Mouse (Mus musculus): ENCODE data around the gene Polr1d.
A peak's percentile ranks its signal among the peaks of the same experiment; 100 is the strongest.

Polr1d gene

DNA sequence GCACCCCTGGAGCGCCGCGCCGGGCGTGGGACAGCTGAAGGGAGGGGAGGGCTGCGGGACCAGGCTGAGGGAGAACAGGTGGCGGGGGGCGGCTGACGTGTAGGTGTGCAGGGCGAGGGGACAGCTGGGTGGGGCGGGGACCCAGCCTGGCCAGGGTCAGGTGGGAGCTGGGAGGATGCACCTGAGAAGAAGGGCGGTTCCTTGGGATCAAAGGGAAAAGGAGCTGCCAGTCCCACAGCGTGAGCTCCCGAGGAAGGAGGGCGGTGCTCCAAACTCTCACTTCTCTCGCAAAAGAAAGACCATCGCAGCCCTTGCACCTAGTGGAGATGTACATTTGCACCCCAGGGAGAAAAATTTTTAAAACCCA lies at the start of gene Polr1d:
Polr1d (plus strand) TSS at position 252 of the 367 bp plus-strand sequence.
- ATAC-seq (ENCODE audit: low TSS enrichment), result peak; percentile 25

- no peak for ATAC-seq (ENCODE audit: low TSS enrichment)
Observed at GRCm38 (mm10) chr5:147031281-147031680, 45.6 kb upstream of the Polr1d start.

- ATAC-seq (ENCODE audit: low TSS enrichment), result no peak
Observed at GRCm38 (mm10) chr5:147033155-147033554, 43.7 kb upstream of the Polr1d start.

DNA sequence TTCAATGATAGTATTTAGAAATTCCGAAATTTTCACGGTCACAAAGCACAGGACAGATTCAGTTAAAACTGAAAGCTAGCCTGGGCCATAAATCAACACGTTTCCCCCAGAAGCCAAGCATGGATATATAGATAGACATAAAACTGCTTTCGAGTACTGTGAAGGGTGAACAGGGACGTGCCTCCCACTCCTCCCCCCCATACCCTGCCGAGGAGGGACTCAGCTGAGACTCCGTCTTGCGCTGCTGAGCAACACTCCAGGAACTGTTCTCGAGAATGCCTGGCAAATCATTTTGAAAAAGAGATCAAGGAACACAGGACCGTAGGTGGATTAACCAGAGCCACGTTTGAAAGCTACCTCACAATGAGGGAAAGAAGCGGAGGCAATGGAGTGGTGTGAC lies 42.6 kb upstream of the Polr1d start:
- peak; percentile 59; the same call in 1 of the 2 replicates for ATAC-seq (ENCODE audit: low TSS enrichment)

- no peak for ATAC-seq (ENCODE audit: low TSS enrichment)
Observed at GRCm38 (mm10) chr5:147035301-147035700, 41.5 kb upstream of the Polr1d start.

GRCm38 (mm10) chr5:147036028-147036427 lies 40.8 kb upstream of the Polr1d start:
- no peak for ATAC-seq (ENCODE audit: low TSS enrichment)

- ATAC-seq (ENCODE audit: low TSS enrichment), result no peak
Observed at GRCm38 (mm10) chr5:147036661-147037060, 40.2 kb upstream of the Polr1d start.

DNA sequence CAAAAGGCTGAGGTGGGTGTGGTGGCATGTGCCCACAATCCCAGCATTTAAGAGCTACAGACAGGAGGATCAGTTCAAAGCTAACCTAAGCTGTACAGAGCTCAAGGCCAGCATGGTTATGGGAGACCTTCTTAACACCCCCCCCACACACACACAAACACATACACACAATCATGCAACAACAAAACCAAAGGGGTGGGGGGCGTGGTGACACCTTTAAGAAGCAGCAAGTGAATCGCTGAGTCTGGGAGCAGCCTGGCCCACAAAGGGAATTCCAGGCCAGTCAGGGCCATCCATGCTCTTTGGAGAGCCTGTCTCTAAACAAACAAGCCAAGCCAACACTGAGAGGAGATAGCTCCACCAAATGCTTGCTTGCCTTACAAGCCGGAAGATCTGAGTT lies 39.2 kb upstream of the Polr1d start:
- no peak for ATAC-seq (ENCODE audit: low TSS enrichment)

DNA sequence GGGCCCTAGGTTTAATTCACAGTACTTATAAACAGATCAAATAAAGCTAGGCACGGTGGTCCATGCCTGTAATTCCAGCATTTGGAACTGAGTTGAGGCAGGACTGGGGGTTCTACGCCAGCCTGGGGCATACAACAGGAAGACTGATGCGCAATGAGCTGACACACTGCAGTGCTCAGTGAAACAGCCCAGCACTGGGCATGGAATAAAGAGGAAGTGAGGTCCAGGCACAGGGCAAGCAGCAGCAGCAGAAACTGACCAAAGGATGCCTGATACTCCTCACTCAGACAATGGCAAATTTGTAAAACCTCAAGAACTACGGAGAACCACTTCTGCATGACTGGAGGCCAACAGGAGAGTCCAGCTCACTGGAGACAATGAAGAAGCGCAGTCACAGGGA lies 37.5 kb upstream of the Polr1d start:
- no peak for ATAC-seq (ENCODE audit: low TSS enrichment)

DNA sequence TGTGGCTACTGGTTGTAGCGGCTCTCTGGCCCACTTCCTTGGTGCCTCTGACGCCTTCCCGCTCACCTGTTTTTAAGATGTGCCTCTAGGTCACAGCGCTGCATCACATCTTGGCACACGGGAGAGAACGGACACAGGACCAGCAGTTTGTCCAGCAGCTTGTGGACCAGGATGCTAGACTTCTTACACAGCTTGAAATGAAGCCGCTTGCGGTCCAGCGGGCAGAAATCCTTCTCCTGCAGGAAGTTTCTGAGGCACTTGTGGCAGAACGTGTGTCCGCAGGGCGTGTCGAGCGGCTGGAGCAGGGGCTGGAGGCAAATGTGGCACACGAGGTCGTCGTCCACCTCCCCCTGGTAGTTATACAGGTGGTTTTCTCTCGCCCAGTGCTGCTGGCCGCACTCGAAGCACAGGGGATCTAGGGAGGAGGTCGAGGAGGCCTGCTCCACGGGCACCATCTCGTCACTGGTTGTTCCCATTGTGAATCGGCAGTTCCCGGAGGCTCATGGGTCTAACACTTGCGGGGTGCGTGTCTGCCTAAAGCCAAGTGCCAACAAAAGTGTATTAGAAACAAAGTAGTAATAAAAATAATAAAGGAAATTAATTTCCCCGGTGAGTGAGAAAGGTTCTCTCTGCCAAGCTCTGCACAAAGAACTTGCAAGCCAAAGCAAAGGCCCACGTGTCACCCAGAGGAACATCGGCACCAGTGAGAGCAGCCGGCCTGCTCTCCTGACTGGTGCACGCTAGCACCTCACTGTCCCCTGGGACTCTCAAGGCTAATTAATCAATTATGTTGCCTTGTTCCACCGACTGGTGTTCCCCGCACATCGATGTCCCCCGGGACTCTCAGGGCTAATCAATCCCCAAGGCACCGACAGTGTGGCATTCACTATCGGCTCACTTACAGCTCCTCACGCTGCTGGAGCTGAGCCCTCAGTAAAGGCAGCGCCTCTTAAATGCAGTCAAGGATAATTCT lies 34.6 kb upstream of the Polr1d start:
- no peak for ATAC-seq (ENCODE audit: low TSS enrichment)

DNA sequence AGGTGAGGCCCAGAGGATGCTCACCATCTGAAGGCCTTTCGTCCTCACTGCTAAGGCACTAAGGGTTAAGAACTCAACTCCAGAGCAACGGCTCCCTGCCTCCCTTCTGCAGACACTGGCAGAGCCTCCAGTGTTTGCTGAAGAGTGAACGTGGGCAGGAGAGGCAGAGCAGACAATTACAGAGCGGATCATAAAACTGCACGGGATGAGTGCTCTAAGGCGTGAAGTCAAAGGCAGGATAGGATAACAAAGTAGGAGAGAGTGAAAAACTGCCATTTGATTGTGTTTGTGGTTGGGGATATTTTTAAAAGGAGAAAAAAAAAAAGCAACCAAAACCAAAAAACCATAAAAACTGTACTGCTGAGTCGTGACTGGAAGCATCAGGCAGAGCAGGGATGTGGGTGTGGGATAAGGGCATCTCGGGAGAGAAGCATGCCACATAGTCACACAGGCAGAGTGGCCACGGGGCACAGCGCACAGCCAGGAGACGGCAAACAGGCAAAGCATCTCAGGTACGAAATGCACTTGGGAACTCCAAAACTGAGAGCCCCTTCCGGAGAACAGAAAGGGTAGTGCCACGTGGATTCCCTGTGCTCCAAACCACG lies 33.5 kb upstream of the Polr1d start:
- ATAC-seq (ENCODE audit: low TSS enrichment), result peak; percentile 87

DNA sequence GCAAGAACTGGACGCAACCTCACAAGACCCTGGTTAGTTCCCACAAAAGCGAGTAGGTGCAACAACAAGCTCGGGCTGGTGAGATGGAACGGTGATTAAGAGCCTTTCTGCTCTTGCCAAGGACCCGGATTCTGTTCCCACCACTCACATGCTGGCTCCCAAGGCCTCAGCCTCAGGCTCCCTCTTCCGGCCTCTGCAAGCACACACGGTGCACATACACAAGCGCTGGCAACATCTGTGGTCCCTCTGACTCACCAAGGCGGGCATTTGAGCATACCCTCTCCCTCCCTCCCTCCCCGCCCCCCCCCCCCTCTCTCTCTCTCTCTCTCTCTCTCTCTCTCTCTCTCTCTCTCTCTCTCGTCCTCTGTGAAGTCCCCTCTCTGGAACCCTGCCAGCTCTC lies 31.5 kb upstream of the Polr1d start:
- ATAC-seq (ENCODE audit: low TSS enrichment), result no peak

- no peak for ATAC-seq (ENCODE audit: low TSS enrichment)
Observed at GRCm38 (mm10) chr5:147045929-147046328, 30.9 kb upstream of the Polr1d start.

DNA sequence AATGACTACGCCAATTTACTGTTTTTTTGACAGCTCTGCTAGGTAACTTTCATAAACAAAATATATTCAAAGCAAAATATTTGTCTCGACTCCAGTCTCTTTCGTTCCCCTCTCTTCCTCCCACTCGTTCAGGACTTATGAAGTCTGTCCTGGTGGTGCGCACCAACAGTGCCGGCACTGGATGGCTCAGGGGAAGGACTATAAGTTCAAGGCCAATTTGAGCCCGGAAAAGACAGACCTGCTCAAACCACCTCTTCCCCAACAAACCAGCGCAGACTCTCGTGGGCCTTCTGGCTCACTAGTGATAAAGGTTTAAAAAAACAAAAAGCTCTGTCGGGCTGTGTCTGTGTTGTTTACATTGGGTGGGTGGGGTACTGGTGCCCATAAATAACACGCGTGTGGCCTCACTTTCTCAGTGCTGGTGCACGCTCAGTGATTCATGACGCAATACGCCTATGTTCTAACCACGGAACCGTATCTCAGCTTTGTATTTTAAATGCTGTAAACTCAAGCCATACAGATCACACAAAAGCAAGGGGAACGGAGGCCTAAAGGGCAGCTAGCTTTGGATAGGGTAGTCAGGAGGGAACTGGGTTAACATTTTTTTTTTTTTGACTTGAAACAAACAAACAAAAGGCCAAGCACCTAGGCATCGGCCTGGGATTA lies 27.2 kb upstream of the Polr1d start:
- no peak for ATAC-seq (ENCODE audit: low TSS enrichment)

GRCm38 (mm10) chr5:147050816-147051499 lies 25.9 kb upstream of the Polr1d start:
- no peak for ATAC-seq (ENCODE audit: low TSS enrichment)

DNA sequence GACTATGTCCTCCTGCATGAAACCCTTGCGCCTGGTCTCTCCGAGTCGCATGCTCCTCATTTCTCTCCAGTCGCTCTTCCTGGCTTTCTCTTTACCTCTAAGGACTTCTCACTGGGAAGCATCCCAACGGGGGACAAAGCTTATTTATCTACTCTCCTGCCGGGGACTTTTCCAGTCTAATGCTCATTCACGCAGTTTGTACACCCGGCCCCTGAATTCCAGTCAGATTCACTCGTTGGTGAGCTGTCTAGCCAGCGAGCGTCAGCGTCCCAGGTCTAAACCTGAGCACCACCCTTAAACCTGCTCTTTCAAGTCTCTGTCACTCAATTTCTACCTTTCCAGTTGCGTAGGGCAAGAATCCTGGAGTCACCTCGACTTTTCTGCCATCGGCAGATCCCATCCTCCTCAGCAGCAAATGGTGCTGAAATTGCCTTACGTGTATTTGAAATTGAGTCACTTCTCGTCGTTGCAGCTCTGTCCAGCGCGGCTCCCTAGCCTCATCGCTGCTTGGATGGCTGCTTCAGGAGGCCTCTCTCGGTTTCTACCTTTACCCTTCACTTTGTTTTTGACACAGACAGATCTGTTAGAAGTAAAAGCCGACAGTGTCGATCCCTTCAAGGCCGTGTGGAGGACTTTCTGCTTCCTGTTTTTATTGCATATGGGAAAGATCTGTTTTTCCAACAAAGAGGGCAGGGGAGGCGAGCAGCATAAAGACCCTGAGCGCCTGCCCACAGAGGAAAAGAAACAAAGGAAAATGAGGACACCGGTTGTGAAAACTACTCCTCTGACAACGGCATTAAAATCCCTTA lies 25.1 kb upstream of the Polr1d start:
- no peak for ATAC-seq (ENCODE audit: low TSS enrichment)

- no peak for ATAC-seq (ENCODE audit: low TSS enrichment)
Observed at GRCm38 (mm10) chr5:147052309-147052558, 24.6 kb upstream of the Polr1d start.

DNA sequence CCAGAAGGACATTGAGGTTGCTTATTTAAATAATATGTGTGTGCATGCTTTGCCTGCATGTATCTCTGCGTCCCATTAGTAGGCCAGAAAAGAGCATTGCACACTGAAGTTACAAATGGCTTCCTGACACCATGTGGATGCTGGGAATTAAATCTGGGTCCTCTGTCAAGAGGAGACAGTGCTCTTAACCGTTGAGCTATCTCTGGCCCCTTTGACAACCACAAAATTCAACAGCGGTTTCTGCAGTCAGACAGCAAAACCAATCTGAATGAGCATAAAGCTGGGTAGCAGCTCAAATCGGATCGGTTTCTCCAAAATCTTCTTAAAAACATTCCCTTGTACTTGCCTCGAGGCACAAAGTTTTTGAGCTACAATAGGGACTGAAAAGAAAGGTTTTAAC lies 23.8 kb upstream of the Polr1d start:
- ATAC-seq (ENCODE audit: low TSS enrichment), result no peak

GRCm38 (mm10) chr5:147053481-147053880 lies 23.4 kb upstream of the Polr1d start:
- ATAC-seq (ENCODE audit: low TSS enrichment), result no peak

- ATAC-seq (ENCODE audit: low TSS enrichment), result no peak
Observed at GRCm38 (mm10) chr5:147054328-147054727, 22.5 kb upstream of the Polr1d start.

- peak; percentile 58; the same call in 1 of the 2 replicates for ATAC-seq (ENCODE audit: low TSS enrichment)
Observed at GRCm38 (mm10) chr5:147054747-147055270, 22.0 kb upstream of the Polr1d start.

Data from frontal cortex, adult (tissue).